Mouse (Mus musculus) small intestine, adult 2 months (tissue): ENCODE results near the gene Zbtb49. TPM values are rescaled to one million over a fixed set of nuclear protein-coding genes. Genes with fewer than 3 reads are reported as not detected.

ENCODE experiments used
- H3K27ac ChIP-seq: fragments of 200-500 bp; 2 replicates; pipeline ENCODE4 v1.5.1; 2012; ENCODE audit warnings: low read depth, low read length, control low read depth, inconsistent platforms; ENCODE audit not compliant: insufficient read depth
- H3K27me3 ChIP-seq: fragments of 200-500 bp; 2 replicates; pipeline ENCODE4 v1.6.1; 2012; ENCODE audit warnings: mild to moderate bottlenecking, moderate library complexity, low read length, inconsistent platforms; ENCODE audit not compliant: control insufficient read depth, insufficient read depth
- H3K36me3 ChIP-seq: fragments of 200-500 bp; 2 replicates; pipeline ENCODE4 v1.6.1; 2012; ENCODE audit warnings: mild to moderate bottlenecking, low read length, control low read depth, inconsistent platforms; ENCODE audit not compliant: control insufficient read depth, insufficient read depth
- H3K4me1 ChIP-seq: fragments of 200-500 bp; 2 replicates; pipeline ENCODE4 v1.6.1; 2012; ENCODE audit warnings: low read length, inconsistent platforms, mixed read lengths; ENCODE audit not compliant: control insufficient read depth, insufficient read depth, insufficient read length
- H3K4me3 ChIP-seq: fragments of 200-500 bp; 2 replicates; pipeline ENCODE4 v1.5.1; 2012; ENCODE audit warnings: low read depth, mild to moderate bottlenecking, control low read depth, inconsistent platforms, low read length, moderate library complexity
- CTCF ChIP-seq: fragments of 200-500 bp; IDR thresholded peaks from 2 replicates; pipeline ENCODE4 v1.5.1; 2012; ENCODE audit warnings: low read depth, mild to moderate bottlenecking, control low read depth, inconsistent platforms, low read length, moderate library complexity, mixed read lengths; ENCODE audit not compliant: insufficient replicate concordance, insufficient read length; ENCODE audit errors: extremely low read depth
- POLR2A ChIP-seq: fragments of 200-500 bp; IDR thresholded peaks from 2 replicates; pipeline ENCODE4 v1.6.1; 2012; ENCODE audit warnings: low read depth, mild to moderate bottlenecking, control low read depth, inconsistent platforms, low read length, moderate library complexity
- WGBS: fragments of 180-500 bp; shearing (Covaris S2); methylation state at CpG from one replicate; pipeline ENCODE4 v1.1.7; 2018; 5-methylcytosine and 5-hydroxymethylcytosine counted together
- polyA plus RNA-seq: library from polyadenylated mRNA; depleted of rRNA; stranded (reverse); fragments of >200 nt; gene quantifications from 2 replicates; pipeline ENCODE4 v1.2.3, GENCODE M21; 2012; rRNA removed

Gene Zbtb49
- polyA plus RNA-seq, 1 experiment, result 8.1 TPM

DNA sequence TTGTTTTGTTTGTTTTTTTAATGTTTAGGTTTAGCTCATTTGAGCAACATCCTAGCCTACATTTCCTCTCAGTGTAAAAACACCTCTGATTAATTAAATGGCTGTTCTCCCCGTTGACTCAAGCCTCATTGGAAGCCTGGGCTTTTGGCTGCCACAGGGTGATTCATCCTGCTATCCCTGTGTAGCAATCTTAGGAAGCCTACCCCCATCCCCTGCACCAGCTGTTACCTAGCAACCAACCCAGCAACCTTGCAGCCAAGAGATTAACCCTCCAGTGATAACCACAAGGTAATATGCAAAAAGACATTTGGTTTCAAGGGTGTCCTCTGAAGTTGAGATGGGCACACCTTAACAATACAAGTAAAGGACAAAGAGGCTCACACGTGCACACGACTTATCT lies 69.0 kb downstream of the Zbtb49 start:
- H3K4me1 ChIP-seq, result no peaks in the 10 kb centered on the region
- H3K36me3 ChIP-seq, result no peaks in the 10 kb centered on the region
- WGBS, result 36% methylated on average over 3 of the region's 3 CpGs
- no peak overlapping the region for H3K4me3 ChIP-seq
- TF ChIP-seq POLR2A (no peak), CTCF (no peak)
- no peaks in the 10 kb centered on the region for H3K27me3 ChIP-seq
- H3K27ac ChIP-seq, result no peak overlapping the region

DNA sequence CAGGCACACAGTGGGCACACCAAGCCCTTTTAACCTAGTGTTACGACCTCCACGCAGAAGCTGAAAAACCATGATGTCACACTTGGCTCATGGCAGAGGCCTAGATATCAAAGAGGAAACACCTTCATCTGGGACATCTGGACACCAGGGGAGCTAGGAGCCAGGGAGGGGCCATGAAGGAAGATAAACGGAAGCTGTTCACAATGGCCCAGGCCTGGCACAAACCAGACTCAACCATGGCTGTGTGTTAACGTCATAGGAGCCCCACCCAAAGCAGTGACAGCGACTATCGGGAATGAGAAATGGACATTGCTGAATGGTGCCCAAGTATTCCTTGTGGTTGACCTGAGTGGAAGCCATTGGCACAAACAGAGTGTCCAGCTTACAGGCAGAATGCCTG lies 73.7 kb downstream of the Zbtb49 start:
- WGBS, result 66% methylated on average over 6 of the region's 6 CpGs
- H3K4me3 ChIP-seq, result no peak overlapping the region
- H3K36me3 ChIP-seq, result no peaks in the 10 kb centered on the region
- no peak overlapping the region for H3K27ac ChIP-seq
- no peak for TF ChIP-seq POLR2A
- TF ChIP-seq CTCF, result no peak
- no peaks in the 10 kb centered on the region for H3K27me3 ChIP-seq
- H3K4me1 ChIP-seq, result no peaks in the 10 kb centered on the region

DNA sequence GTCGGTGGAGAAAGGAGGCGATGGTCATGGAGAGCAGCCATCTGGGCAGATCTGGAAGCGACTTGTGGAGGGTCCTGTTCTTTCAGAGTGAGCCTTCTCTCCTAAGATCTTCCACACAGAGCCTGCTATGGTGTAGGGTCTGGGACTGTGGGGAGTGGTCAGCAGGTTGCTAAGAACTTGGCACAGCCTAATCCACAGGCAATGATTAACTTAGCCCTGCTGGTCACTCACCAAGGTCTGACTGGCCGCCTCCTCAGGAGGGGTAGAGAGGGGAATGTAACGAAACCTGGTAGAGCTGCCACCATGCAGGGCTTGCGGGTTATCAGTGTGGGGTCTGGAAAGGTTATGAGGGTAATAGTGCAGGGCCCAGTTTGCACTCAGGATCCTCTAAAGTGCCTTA lies 79.4 kb downstream of the Zbtb49 start:
- Histone ChIP-seq H3K4me3 (no peak overlapping the region), H3K36me3 (no peaks in the 10 kb centered on the region), H3K4me1 (no peaks in the 10 kb centered on the region), H3K27ac (no peak overlapping the region), H3K27me3 (no peaks in the 10 kb centered on the region)
- 68% methylated on average over 6 of the region's 6 CpGs for WGBS
- TF ChIP-seq CTCF (no peak), POLR2A (no peak)

Other genes starting within 250 kb of the Zbtb49 start
- gene Stx18, start 181.7 kb downstream of the Zbtb49 start, polyA plus RNA-seq, result 6.1 and 9.7 TPM in 2 replicates
- gene Nsg1, start 60.5 kb downstream of the Zbtb49 start, polyA plus RNA-seq, result 1.9 and 3.4 TPM in 2 replicates
- gene Lyar, start within 50 bp of the Zbtb49 start, polyA plus RNA-seq, result 0.23 and 1.4 TPM in 2 replicates
- 9.6 and 19.7 TPM in 2 replicates for gene Tmem128, start 39.7 kb upstream of the Zbtb49 start, polyA plus RNA-seq
- gene Otop1, start 55.5 kb upstream of the Zbtb49 start, polyA plus RNA-seq, result not detected in 2 replicates
- not detected in 2 replicates for gene Drd5, start 98.9 kb upstream of the Zbtb49 start, polyA plus RNA-seq